Mouse (Mus musculus) MEL (cell line): ENCODE measurements around the gene Mtch2. TPM values are rescaled to one million over a fixed set of nuclear protein-coding genes. Genes with fewer than 3 reads are reported as not detected.

Experiments
- DNase-seq: peaks from one replicate; pipeline ENCODE4 v3.0.0; 2011; ENCODE audit warnings: low read depth, low spot score
- H3K27ac ChIP-seq: 2 replicates; pipeline ENCODE4 v1.5.1; 2012; ENCODE audit warnings: low read depth, mild to moderate bottlenecking, control low read depth, low read length, moderate library complexity; ENCODE audit not compliant: control insufficient read depth
- H3K27me3 ChIP-seq, 2 experiments: fragments of 150-350 bp in 1 of 2; sonication (generic) in 1 of 2; 2 replicates each; pipeline ENCODE4 v1.6.1; 2012; ENCODE audit warnings: low read length in 2 of 2, mild to moderate bottlenecking in 2 of 2, improper control_type of control experiment in 1 of 2, moderate library complexity in 1 of 2; ENCODE audit not compliant: insufficient read depth in 2 of 2, control insufficient read depth in 1 of 2
- H3K36me3 ChIP-seq, 2 experiments: 2 replicates each; pipeline ENCODE4 v1.6.1; 2012 to 2014; ENCODE audit warnings: low read length in 2 of 2, improper control_type of control experiment in 1 of 2, inconsistent platforms in 1 of 2, mild to moderate bottlenecking in 1 of 2; ENCODE audit not compliant: insufficient read depth in 2 of 2, control insufficient read depth in 1 of 2
- H3K4me1 ChIP-seq, 2 experiments: fragments of 150-350 bp in 1 of 2; sonication (generic) in 1 of 2; 2 replicates each; pipeline ENCODE4 v1.6.1; 2012; ENCODE audit warnings: low read length in 2 of 2, improper control_type of control experiment in 1 of 2, mild to moderate bottlenecking in 1 of 2; ENCODE audit not compliant: insufficient read depth in 2 of 2, control insufficient read depth in 1 of 2
- H3K4me3 ChIP-seq, 2 experiments: fragments of 150-350 bp in 1 of 2; sonication (generic) in 1 of 2; 2 replicates each; pipeline ENCODE4 v1.5.1; 2012; ENCODE audit warnings: low read depth in 2 of 2, low read length in 2 of 2, mild to moderate bottlenecking in 2 of 2, moderate library complexity in 2 of 2, control low read depth in 1 of 2, improper control_type of control experiment in 1 of 2; ENCODE audit not compliant: control insufficient read depth in 1 of 2, insufficient read depth in 1 of 2
- H3K79me2 ChIP-seq: 2 replicates; pipeline ENCODE4 v1.6.1; 2012; ENCODE audit warnings: mild to moderate bottlenecking, low read length, moderate library complexity; ENCODE audit not compliant: control insufficient read depth, poor library complexity, insufficient read depth
- H3K9ac ChIP-seq: 2 replicates; pipeline ENCODE4 v1.6.1; 2012; ENCODE audit warnings: low read depth, mild to moderate bottlenecking, control low read depth, low read length, moderate library complexity; ENCODE audit not compliant: control insufficient read depth, poor library complexity, severe bottlenecking
- H3K9me3 ChIP-seq: fragments of 150-350 bp; sonication (generic); replicated peaks from 2 replicates; pipeline ENCODE4 v1.6.1; 2012; ENCODE audit warnings: mild to moderate bottlenecking, low read length, improper control_type of control experiment, moderate library complexity; ENCODE audit not compliant: insufficient read depth
- CHD1 ChIP-seq: IDR thresholded peaks from 2 replicates; pipeline ENCODE4 v1.6.1; 2012; ENCODE audit warnings: low read depth, mild to moderate bottlenecking, inconsistent platforms, low read length, improper control_type of control experiment
- CTCF ChIP-seq, 3 experiments: IDR thresholded peaks in 2 of 3; conservative IDR thresholded peaks in 1 of 3; 2 replicates each; pipeline ENCODE4 v1.5.1; 2011 to 2012; ENCODE audit warnings: low read length in 3 of 3, low read depth in 2 of 3, mild to moderate bottlenecking in 2 of 3, improper control_type of control experiment in 1 of 3, inconsistent platforms in 1 of 3, mixed read lengths in 1 of 3, moderate library complexity in 1 of 3; ENCODE audit not compliant: control insufficient read depth in 1 of 3, insufficient read depth in 1 of 3, poor library complexity in 1 of 3, severe bottlenecking in 1 of 3
- ELF1 ChIP-seq: IDR thresholded peaks from 2 replicates; pipeline ENCODE4 v1.6.1; 2014; ENCODE audit warnings: low read depth, mild to moderate bottlenecking, inconsistent platforms, low read length, improper control_type of control experiment, moderate library complexity
- EP300 ChIP-seq, 2 experiments: IDR thresholded peaks; 2 replicates each; pipeline ENCODE4 v1.6.1; 2011; ENCODE audit warnings: improper control_type of control experiment in 2 of 2, low read length in 2 of 2, low read depth in 1 of 2, mild to moderate bottlenecking in 1 of 2
- ETS1 ChIP-seq: IDR thresholded peaks from 2 replicates; pipeline ENCODE4 v1.6.1; 2012; ENCODE audit warnings: low read depth, mild to moderate bottlenecking, inconsistent platforms, low read length, improper control_type of control experiment, moderate library complexity
- GATA1 ChIP-seq: IDR thresholded peaks from 2 replicates; pipeline ENCODE4 v1.6.1; 2011; ENCODE audit warnings: low read depth, low read length, improper control_type of control experiment
- HCFC1 ChIP-seq: IDR thresholded peaks from 2 replicates; pipeline ENCODE4 v1.6.1; 2012; ENCODE audit warnings: low read depth, mild to moderate bottlenecking, inconsistent platforms, low read length, improper control_type of control experiment, moderate library complexity
- MAZ ChIP-seq: IDR thresholded peaks from 2 replicates; pipeline ENCODE4 v1.6.1; 2012; ENCODE audit warnings: low read depth, mild to moderate bottlenecking, inconsistent platforms, low read length, improper control_type of control experiment
- MYB ChIP-seq: IDR thresholded peaks from 2 replicates; pipeline ENCODE4 v1.6.1; 2011; ENCODE audit warnings: mild to moderate bottlenecking, low read depth, low read length, improper control_type of control experiment
- POLR2AphosphoS5 ChIP-seq: IDR thresholded peaks from 2 replicates; pipeline ENCODE4 v1.6.1; 2012; ENCODE audit warnings: low read depth, borderline replicate concordance, mild to moderate bottlenecking, inconsistent platforms, low read length, moderate library complexity, mixed read lengths
- RAD21 ChIP-seq: IDR thresholded peaks from 2 replicates; pipeline ENCODE4 v1.6.1; 2011; ENCODE audit warnings: mild to moderate bottlenecking, low read depth, low read length, improper control_type of control experiment
- SIN3A ChIP-seq: IDR thresholded peaks from 2 replicates; pipeline ENCODE4 v1.6.1; 2012; ENCODE audit warnings: low read length, improper control_type of control experiment, inconsistent platforms
- TCF12 ChIP-seq: IDR thresholded peaks from 2 replicates; pipeline ENCODE4 v1.6.1; 2014; ENCODE audit warnings: low read depth, mild to moderate bottlenecking, inconsistent platforms, low read length, improper control_type of control experiment, moderate library complexity
- USF1 ChIP-seq: IDR thresholded peaks from 2 replicates; pipeline ENCODE4 v1.6.1; 2014; ENCODE audit warnings: low read depth, mild to moderate bottlenecking, inconsistent platforms, low read length, improper control_type of control experiment, moderate library complexity
- ZKSCAN1 ChIP-seq: IDR thresholded peaks from 2 replicates; pipeline ENCODE4 v1.6.1; 2012; ENCODE audit warnings: low read depth, mild to moderate bottlenecking, inconsistent platforms, low read length, improper control_type of control experiment, moderate library complexity
- ZNF384 ChIP-seq: IDR thresholded peaks from 2 replicates; pipeline ENCODE4 v1.6.1; 2012; ENCODE audit warnings: low read depth, mild to moderate bottlenecking, inconsistent platforms, low read length, improper control_type of control experiment
- polyA plus RNA-seq, 2 experiments: library from polyadenylated mRNA; stranded (reverse) in 1 of 2; unstranded in 1 of 2; fragments of >175 nt in 1 of 2; fragments of >200 nt in 1 of 2; gene quantifications; 2 replicates each; pipeline versions ENCODE4 v1.2.1 to v1.2.4; 2012; ENCODE audit warnings: low replicate concordance in 2 of 2, low read depth in 1 of 2; ENCODE audit not compliant: insufficient read length in 2 of 2, insufficient read depth in 1 of 2, missing spikeins in 1 of 2
- total RNA-seq: library from RNA; depleted of rRNA; stranded (reverse); fragments of 300-350 nt; gene quantifications from 2 replicates; pipeline ENCODE4 v1.2.3, GENCODE M21; 2012

Mtch2 gene
- total and polyA plus RNA-seq, 3 experiments = 85.7 to 167 TPM; not detected in 1

- no peak overlapping the region for H3K27ac ChIP-seq
- H3K27me3 ChIP-seq = no peaks in the 10 kb centered on the region
- TF ChIP-seq GATA1 = no peak
- TF ChIP-seq ZNF384 = no peak
- TF ChIP-seq CHD1 = no peak
- TF ChIP-seq HCFC1 = no peak
- no peak for TF ChIP-seq ELF1
- H3K9me3 ChIP-seq = no peaks in the 10 kb centered on the region
- no peak overlapping the region for H3K4me3 ChIP-seq
- peaks cover 9 to 26% of the 10 kb centered on the region in 2 experiments for H3K4me1 ChIP-seq
- no peak overlapping the region for H3K9ac ChIP-seq
- no peak for DNase-seq
- H3K36me3 ChIP-seq = peaks cover 0 to 15% of the 10 kb centered on the region in 2 experiments; a peak in 2 of 4 replicates
- H3K79me2 ChIP-seq = no peaks in the 10 kb centered on the region
Measured at GRCm38 (mm10) chr2:90881824-90882223, 34.9 kb downstream of the Mtch2 start.

- Histone ChIP-seq H3K36me3 (peaks cover 0 to 2% of the 10 kb centered on the region in 2 experiments; a peak in 2 of 4 replicates), H3K9ac (no peak within 1 kb of the TSS), H3K4me3 (no peak within 1 kb of the TSS)
Measured at GRCm38 (mm10) chr2:90885218-90886041, 38.5 kb downstream of the Mtch2 start, which contains the start of gene C1qtnf4. Gene C1qtnf4, plus strand, starts transcription at chr2:90885860.

DNA sequence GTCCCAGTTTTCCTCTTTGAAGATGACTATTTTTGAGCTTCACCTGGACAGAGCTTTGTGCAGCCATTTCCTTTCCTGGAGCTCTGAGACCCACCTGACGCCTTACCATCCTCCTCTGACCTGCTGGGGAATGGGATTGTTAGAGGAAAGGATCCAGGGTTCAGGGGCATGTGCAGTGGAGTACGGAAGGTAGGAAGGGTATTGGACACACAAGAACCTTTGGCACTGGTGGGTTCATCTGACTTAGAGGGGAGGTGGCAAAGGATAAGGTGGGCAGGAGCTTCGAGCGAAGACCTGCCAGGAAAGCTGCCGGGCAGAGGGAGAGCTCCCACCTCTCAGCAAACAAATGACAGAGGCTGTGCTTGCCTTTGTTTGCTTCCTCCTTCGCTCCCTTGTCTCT is 39.5 kb downstream of the Mtch2 start:
- H3K27me3 ChIP-seq = no peaks in the 10 kb centered on the region

More at GRCm38 (mm10) chr2:90885218-90886041, 38.5 kb downstream of the Mtch2 start, which contains the start of gene C1qtnf4:
- Histone ChIP-seq H3K9me3 (no peaks in the 10 kb centered on the region), H3K27ac (no peak within 1 kb of the TSS), H3K27me3 (no peaks in the 10 kb centered on the region), H3K4me1 (peaks cover 0 to 4% of the 10 kb centered on the region in 2 experiments; a peak in 1 of 4 replicates), H3K79me2 (no peaks in the 10 kb centered on the region)
- TF ChIP-seq CTCF (IDR thresholded peaks at IDR 0.05 in 2 of 3, conservative IDR thresholded peaks at IDR 0.05 in 1 of 3; ENCODE audit: control insufficient read depth in 1 of 3, insufficient read depth in 1 of 3, low read depth in 2 of 3, low read length in 3 of 3, poor library complexity in 1 of 3, severe bottlenecking in 1 of 3) (no peak), POLR2AphosphoS5 (no peak), MYB (no peak), ETS1 (no peak)
- DNase-seq = no peak

More for the DNA sequence above, 39.5 kb downstream of the Mtch2 start:
- H3K4me1 ChIP-seq = no peaks in the 10 kb centered on the region
- no peak overlapping the region for H3K9ac ChIP-seq
- no peaks in the 10 kb centered on the region for H3K36me3 ChIP-seq
- no peak overlapping the region for H3K4me3 ChIP-seq
- DNase-seq = no peak
- H3K9me3 ChIP-seq = no peaks in the 10 kb centered on the region
- H3K27ac ChIP-seq = no peak overlapping the region
- no peaks in the 10 kb centered on the region for H3K79me2 ChIP-seq
- TF ChIP-seq ZNF384 = no peak
- no peak for TF ChIP-seq MAZ
- no peak for TF ChIP-seq RAD21
- TF ChIP-seq EP300 (IDR thresholded peaks at IDR 0.05; ENCODE audit: low read depth in 1 of 2, low read length in 2 of 2) = no peak
- TF ChIP-seq TCF12 = no peak
- no peak for TF ChIP-seq USF1
- TF ChIP-seq ZKSCAN1 = no peak
- no peak for TF ChIP-seq SIN3A
